Mouse (Mus musculus) heart, embryonic 13.5 days (tissue): ENCODE data around the gene Aspg. TPM values are rescaled to one million over a fixed set of nuclear protein-coding genes. Genes with fewer than 3 reads are reported as not detected.

Experiments used
- ATAC-seq: fragments of 200-750 bp; cut with Nextera tagmentation; 2 replicates; pipeline ENCODE4 v1.8.0; 2017; ENCODE audit warnings: moderate TSS enrichment; ENCODE audit not compliant: insufficient number of reproducible peaks, low FRiP score, low TSS enrichment; ENCODE audit errors: extremely low read depth
- H3K27ac ChIP-seq: fragments of 300-500 bp; sonication (generic); replicated peaks from 2 replicates; pipeline ENCODE4 v1.5.1; 2015; ENCODE audit warnings: moderate library complexity, mild to moderate bottlenecking, inconsistent platforms
- H3K27me3 ChIP-seq: fragments of 300-500 bp; sonication (generic); replicated peaks from 2 replicates; pipeline ENCODE4 v1.6.1; 2015; ENCODE audit warnings: mild to moderate bottlenecking, inconsistent platforms
- H3K36me3 ChIP-seq: fragments of 300-500 bp; sonication (generic); 2 replicates; pipeline ENCODE4 v1.6.1; 2015; ENCODE audit warnings: mild to moderate bottlenecking, inconsistent platforms
- H3K4me1 ChIP-seq: fragments of 300-500 bp; sonication (generic); 2 replicates; pipeline ENCODE4 v1.6.1; 2015; ENCODE audit warnings: inconsistent platforms
- H3K4me2 ChIP-seq: fragments of 300-500 bp; sonication (generic); 2 replicates; pipeline ENCODE4 v1.6.1; 2015; ENCODE audit warnings: inconsistent platforms, mild to moderate bottlenecking, moderate library complexity
- H3K4me3 ChIP-seq: fragments of 300-500 bp; sonication (generic); 2 replicates; pipeline ENCODE4 v1.5.1; 2015; ENCODE audit warnings: moderate library complexity, mild to moderate bottlenecking, inconsistent platforms
- H3K9ac ChIP-seq: fragments of 300-500 bp; sonication (generic); 2 replicates; pipeline ENCODE4 v1.6.1; 2015; ENCODE audit warnings: inconsistent platforms, mild to moderate bottlenecking, moderate library complexity
- H3K9me3 ChIP-seq: fragments of 300-500 bp; sonication (generic); 2 replicates; pipeline ENCODE4 v1.6.1; 2016; ENCODE audit warnings: inconsistent platforms
- WGBS: fragments of 180-500 bp; shearing (Covaris S2); methylation state at CpG from one replicate; pipeline ENCODE4 v1.1.7; 2015; ENCODE audit warnings: mixed read lengths; 5-methylcytosine and 5-hydroxymethylcytosine counted together
- polyA plus RNA-seq: library from polyadenylated mRNA; unstranded; fragments of >200 nt; fragmentation: Nextera tagmentation; extraction: Ambion mirVana; gene quantifications from 2 replicates; pipeline ENCODE4 v1.2.1, GENCODE M21; 2015

Gene Aspg
- polyA plus RNA-seq, 1 experiment from 2014 or later, result 1.1 TPM

DNA sequence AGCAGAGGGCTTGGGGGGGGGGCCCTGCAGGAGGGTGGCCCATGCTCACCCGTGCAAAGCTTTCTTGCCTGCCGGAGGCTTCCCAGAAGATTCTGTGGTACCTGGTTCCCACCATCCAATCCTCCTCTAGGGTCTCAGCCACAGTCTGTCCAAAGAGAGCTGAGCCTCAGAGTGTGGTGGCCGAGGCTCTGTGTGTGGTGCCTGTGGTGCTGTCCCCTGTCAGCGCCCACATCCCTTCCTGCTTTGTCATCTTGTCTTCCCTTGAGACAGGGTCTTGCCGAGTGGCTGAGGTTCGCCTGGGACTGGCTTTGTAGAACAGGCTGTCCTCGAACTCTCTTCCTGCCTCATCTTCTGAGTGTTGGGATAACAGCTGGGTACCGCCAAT lies 9.8 kb upstream of the Aspg start:
- WGBS, result 68% methylated on average over 8 of the region's 8 CpGs

GRCm38 (mm10) chr12:112100106-112100505 lies 6.4 kb upstream of the Aspg start:
- WGBS, result 43% methylated on average over 4 of the region's 4 CpGs
- H3K27me3 ChIP-seq, result peaks cover 11% of the 10 kb centered on the region
- H3K4me1 ChIP-seq, result peaks cover 8% of the 10 kb centered on the region; the same call in 1 of the 2 replicates
- no peak overlapping the region for H3K27ac ChIP-seq
- no peaks in the 10 kb centered on the region for H3K36me3 ChIP-seq
- H3K9ac ChIP-seq, result no peak overlapping the region
- H3K4me2 ChIP-seq, result no peak overlapping the region
- no peak for ATAC-seq
- no peak overlapping the region for H3K4me3 ChIP-seq
- H3K9me3 ChIP-seq, result no peaks in the 10 kb centered on the region

More for the DNA sequence above, 9.8 kb upstream of the Aspg start:
- Histone ChIP-seq H3K4me3 (no peak overlapping the region), H3K4me1 (peaks cover 8% of the 10 kb centered on the region; the same call in 1 of the 2 replicates), H3K4me2 (no peak overlapping the region), H3K36me3 (no peaks in the 10 kb centered on the region), H3K27ac (no peak overlapping the region), H3K9ac (no peak overlapping the region), H3K9me3 (no peaks in the 10 kb centered on the region), H3K27me3 (peaks cover 11% of the 10 kb centered on the region)
- ATAC-seq, result no peak

GRCm38 (mm10) chr12:112101045-112101444 lies 5.4 kb upstream of the Aspg start:
- H3K9ac ChIP-seq, result no peak overlapping the region
- WGBS, result 53% methylated on average over 4 of the region's 4 CpGs
- H3K9me3 ChIP-seq, result no peaks in the 10 kb centered on the region
- no peaks in the 10 kb centered on the region for H3K36me3 ChIP-seq
- no peak overlapping the region for H3K4me3 ChIP-seq
- peaks cover 20% of the 10 kb centered on the region for H3K27me3 ChIP-seq
- ATAC-seq, result no peak
- no peak overlapping the region for H3K27ac ChIP-seq
- H3K4me1 ChIP-seq, result peaks cover 7% of the 10 kb centered on the region; the same call in 1 of the 2 replicates
- H3K4me2 ChIP-seq, result no peak overlapping the region

DNA sequence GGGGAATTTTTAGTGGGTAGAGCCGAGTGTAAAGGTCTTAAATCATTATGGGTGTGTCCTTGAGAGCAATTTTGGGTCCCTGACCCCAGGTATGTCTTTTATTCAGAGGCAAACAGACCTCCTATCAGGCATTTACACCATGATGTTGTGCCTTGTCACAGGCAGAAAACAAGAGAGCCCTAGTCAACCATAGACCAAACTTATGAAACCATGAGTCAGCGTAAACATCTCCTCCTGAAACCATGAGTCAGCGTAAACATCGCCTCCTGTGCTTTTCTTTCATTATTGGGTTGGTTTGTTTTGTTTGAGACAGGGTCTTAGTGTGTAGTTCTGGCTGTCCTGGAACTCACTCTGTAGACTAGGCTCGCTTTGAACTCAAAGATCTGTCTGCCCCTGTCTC lies 3.3 kb upstream of the Aspg start:
- ATAC-seq, result 0 out of 2 replicates have a peak, but pooled peaks have one; percentile 7
- Histone ChIP-seq H3K4me2 (no peak overlapping the region), H3K36me3 (no peaks in the 10 kb centered on the region), H3K9me3 (no peaks in the 10 kb centered on the region), H3K27ac (no peak overlapping the region; the same call in 1 of the 2 replicates), H3K9ac (no peak overlapping the region), H3K27me3 (peaks cover 42% of the 10 kb centered on the region), H3K4me3 (no peak overlapping the region), H3K4me1 (peaks cover 13% of the 10 kb centered on the region)
- WGBS, result 73% methylated on average over 5 of the region's 5 CpGs

GRCm38 (mm10) chr12:112104890-112105289 lies 1.6 kb upstream of the Aspg start:
- Histone ChIP-seq H3K9me3 (no peaks in the 10 kb centered on the region), H3K9ac (no peak overlapping the region), H3K4me1 (peaks cover 13% of the 10 kb centered on the region), H3K27me3 (peaks cover 59% of the 10 kb centered on the region), H3K4me3 (no peak overlapping the region), H3K27ac (no peak overlapping the region), H3K36me3 (no peaks in the 10 kb centered on the region), H3K4me2 (no peak overlapping the region)
- ATAC-seq, result no peak
- 82% methylated on average over 11 of the region's 11 CpGs for WGBS

GRCm38 (mm10) chr12:112107685-112108084 lies 1.2 kb downstream of the Aspg start:
- Histone ChIP-seq H3K9me3 (no peaks in the 10 kb centered on the region), H3K4me2 (0 out of 2 replicates have a peak overlapping the region, but pooled peaks have one; percentile 62), H3K9ac (no peak overlapping the region), H3K36me3 (no peaks in the 10 kb centered on the region), H3K4me3 (no peak overlapping the region), H3K27ac (no peak overlapping the region), H3K4me1 (peaks cover 13% of the 10 kb centered on the region), H3K27me3 (peaks cover 79% of the 10 kb centered on the region)
- ATAC-seq, result no peak
- WGBS, result 79% methylated on average over 8 of the region's 8 CpGs

GRCm38 (mm10) chr12:112108696-112109445 lies 2.4 kb downstream of the Aspg start:
- WGBS, result 73% methylated on average over 11 of the region's 11 CpGs
- no peak for ATAC-seq
- Histone ChIP-seq H3K4me2 (no peak overlapping the region), H3K4me1 (peaks cover 14% of the 10 kb centered on the region), H3K27me3 (peaks cover 88% of the 10 kb centered on the region), H3K4me3 (no peak overlapping the region), H3K9me3 (no peaks in the 10 kb centered on the region), H3K36me3 (no peaks in the 10 kb centered on the region), H3K27ac (no peak overlapping the region), H3K9ac (no peak overlapping the region)

DNA sequence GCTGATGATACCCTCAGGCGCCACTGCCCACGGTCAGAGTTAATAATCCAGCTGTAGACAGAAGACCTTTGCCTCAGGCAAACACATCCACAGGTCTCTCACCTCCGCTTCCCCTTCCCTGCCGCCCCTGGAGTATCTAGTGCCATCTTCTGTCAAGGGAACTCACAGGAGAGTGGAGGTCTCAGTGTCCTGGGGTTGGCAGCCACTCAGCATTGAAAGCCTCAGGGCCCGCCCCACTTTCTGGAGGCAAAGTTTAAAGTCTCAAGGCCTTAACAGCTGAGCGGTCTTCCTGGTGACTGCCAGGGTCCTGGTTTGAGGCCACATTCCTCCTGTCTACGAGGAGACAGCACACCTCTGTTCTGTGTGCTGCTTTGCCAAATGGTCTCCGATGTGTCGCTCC lies 3.2 kb downstream of the Aspg start:
- H3K4me3 ChIP-seq, result no peak overlapping the region
- H3K36me3 ChIP-seq, result no peaks in the 10 kb centered on the region
- H3K4me2 ChIP-seq, result no peak overlapping the region
- H3K4me1 ChIP-seq, result peaks cover 14% of the 10 kb centered on the region
- WGBS, result 76% methylated on average over 9 of the region's 9 CpGs
- no peak overlapping the region for H3K9ac ChIP-seq
- H3K27me3 ChIP-seq, result peaks cover 95% of the 10 kb centered on the region
- H3K9me3 ChIP-seq, result no peaks in the 10 kb centered on the region
- no peak overlapping the region for H3K27ac ChIP-seq
- no peak for ATAC-seq

GRCm38 (mm10) chr12:112111323-112111722 lies 4.8 kb downstream of the Aspg start:
- 70% methylated on average over 5 of the region's 5 CpGs for WGBS
- Histone ChIP-seq H3K9ac (no peak overlapping the region), H3K36me3 (no peaks in the 10 kb centered on the region), H3K4me1 (peaks cover 13% of the 10 kb centered on the region), H3K4me2 (no peak overlapping the region), H3K9me3 (no peaks in the 10 kb centered on the region), H3K27ac (no peak overlapping the region), H3K27me3 (peaks cover 93% of the 10 kb centered on the region), H3K4me3 (no peak overlapping the region)
- ATAC-seq, result no peak

DNA sequence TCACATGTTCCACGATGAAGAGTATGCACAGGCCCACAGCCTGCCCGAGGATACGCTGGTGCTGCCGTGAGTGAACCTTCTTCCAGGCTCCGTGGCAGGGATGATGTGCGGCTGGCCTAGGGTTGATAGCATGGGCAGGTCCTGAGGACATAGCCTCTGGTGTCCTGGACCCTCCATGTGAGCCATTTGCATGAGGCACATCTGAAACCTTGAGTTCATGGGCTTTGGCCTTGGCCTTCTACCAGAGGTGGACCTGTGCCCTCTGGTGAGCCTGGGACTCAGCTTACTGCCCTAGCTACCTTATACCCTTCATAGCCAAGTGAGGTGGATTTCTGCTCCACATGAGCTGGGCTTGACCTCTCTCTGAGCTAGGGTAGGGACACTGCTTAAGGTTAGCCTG lies 5.8 kb downstream of the Aspg start:
- ATAC-seq, result no peak
- H3K4me1 ChIP-seq, result peaks cover 3% of the 10 kb centered on the region; the same call in 1 of the 2 replicates
- H3K4me3 ChIP-seq, result no peak overlapping the region
- H3K9me3 ChIP-seq, result no peaks in the 10 kb centered on the region
- peaks cover 93% of the 10 kb centered on the region for H3K27me3 ChIP-seq
- WGBS, result 85% methylated on average over 6 of the region's 6 CpGs
- H3K27ac ChIP-seq, result no peak overlapping the region
- no peak overlapping the region for H3K9ac ChIP-seq
- H3K4me2 ChIP-seq, result no peak overlapping the region
- H3K36me3 ChIP-seq, result no peaks in the 10 kb centered on the region

DNA sequence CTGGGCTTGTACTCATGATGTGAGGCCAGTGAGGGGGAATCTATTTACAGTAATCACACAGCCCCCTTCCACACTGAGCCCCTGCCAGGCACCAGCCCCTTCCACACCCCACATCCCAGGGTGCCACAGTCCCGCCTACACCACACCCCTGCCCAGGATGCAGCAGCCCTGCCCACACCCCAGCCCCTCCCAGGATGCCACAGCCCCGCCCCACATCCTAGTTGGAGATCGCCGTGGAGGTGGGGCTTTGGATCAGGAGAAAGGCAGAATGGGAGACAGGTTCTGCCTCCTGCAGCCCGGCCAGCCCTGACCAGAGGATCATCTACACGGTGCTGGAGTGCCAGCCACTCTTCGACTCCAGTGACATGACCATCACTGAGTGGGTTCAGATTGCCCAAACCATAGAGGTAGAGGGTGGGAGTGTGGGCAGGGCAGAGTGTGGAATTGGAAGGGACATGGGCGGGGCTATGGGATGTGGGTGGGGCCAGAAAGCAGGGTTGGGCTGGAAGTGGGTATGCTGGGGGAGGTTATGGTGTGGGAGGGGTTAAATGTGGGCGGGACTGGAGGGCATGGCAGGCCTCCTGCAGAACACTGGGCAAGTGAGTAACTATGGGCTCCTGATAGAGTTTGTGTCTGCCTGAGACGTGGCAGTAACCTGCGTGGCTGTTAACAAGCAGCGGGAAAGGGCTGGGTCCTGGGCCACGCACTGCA lies 6.4 kb downstream of the Aspg start:
- Histone ChIP-seq H3K4me1 (peaks cover 2% of the 10 kb centered on the region; the same call in 1 of the 2 replicates), H3K9me3 (no peaks in the 10 kb centered on the region), H3K4me2 (no peak overlapping the region), H3K36me3 (no peaks in the 10 kb centered on the region), H3K9ac (no peak overlapping the region), H3K27ac (no peak overlapping the region), H3K27me3 (peaks cover 88% of the 10 kb centered on the region), H3K4me3 (no peak overlapping the region)
- WGBS, result 19% methylated on average over 13 of the region's 13 CpGs
- ATAC-seq, result peak; percentile 68
